Mouse (Mus musculus): ENCODE results near the gene Pde11a. TPM values are rescaled to one million over a fixed set of nuclear protein-coding genes. Genes with fewer than 3 reads are reported as not detected.

The Pde11a gene
- polyA plus RNA-seq, 1 experiment from 2014 or later, result 0.13 TPM

DNA sequence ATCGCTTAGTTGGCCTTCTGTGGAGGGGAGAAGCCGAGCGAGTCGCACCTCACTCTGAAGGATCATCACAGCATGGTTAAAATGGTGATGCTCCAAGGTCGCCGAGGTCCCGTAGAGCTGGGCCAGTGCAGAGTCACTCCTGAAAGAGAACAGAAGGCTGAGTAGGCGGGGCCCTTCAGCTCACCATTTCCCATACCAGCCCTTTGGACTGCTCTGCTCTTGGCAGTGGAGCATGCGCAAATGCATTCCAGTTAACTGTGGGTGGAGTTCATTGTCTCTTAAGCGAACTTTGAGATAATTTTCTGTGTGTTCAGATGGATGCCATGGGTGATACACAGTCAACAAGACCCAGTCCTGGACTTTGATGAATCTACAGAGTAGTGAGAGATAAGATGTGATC lies 288.5 kb downstream of the Pde11a start:
- 80% methylated on average over 10 of the region's 10 CpGs for WGBS
- Histone ChIP-seq H3K9ac (ENCODE audit: low read length) (no peak overlapping the region), H3K27me3 (ENCODE audit: control insufficient read depth, insufficient read depth, low read depth, low read length) (no peaks in the 10 kb centered on the region)

DNA sequence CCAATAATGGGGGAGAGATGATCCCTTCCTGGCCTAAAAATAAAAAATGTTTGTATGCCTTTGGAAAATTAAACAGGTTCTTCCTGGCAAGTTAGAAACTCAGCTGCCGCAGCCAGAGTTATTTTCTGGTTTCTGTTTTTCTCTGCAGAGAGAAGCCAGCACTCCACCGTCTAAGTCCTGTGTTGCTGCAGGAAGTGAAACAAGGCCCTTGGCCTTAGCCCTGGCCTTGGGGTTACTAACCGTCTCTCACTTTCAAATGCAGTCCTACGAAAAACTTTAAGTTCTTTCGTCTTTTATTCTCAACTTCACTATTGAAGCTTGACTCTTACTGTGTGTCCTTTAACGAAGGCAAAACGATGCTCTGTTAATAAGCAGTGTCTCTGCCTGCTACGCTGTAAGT lies 289.0 kb downstream of the Pde11a start:
- Histone ChIP-seq H3K36me3 (ENCODE audit: control insufficient read depth, insufficient read depth, low read length) (no peaks in the 10 kb centered on the region), H3K4me3 (ENCODE audit: low read length) (no peak overlapping the region), H3K4me1 (replicated peaks; ENCODE audit: control insufficient read depth, insufficient read depth, low read length) (0 out of 2 replicates have a peak, but pooled peaks cover 3% of the 10 kb centered on the region), H3K9me3 (ENCODE audit: control insufficient read depth, low read length) (no peaks in the 10 kb centered on the region), H3K27me3 (ENCODE audit: control insufficient read depth, insufficient read depth, low read depth, low read length) (no peaks in the 10 kb centered on the region), H3K27ac (ENCODE audit: low read length) (no peak overlapping the region), H3K4me2 (ENCODE audit: low read depth, low read length) (no peak overlapping the region), H3K9ac (ENCODE audit: low read length) (no peak overlapping the region)
- 73% methylated on average over 8 of the region's 8 CpGs for WGBS
- ATAC-seq (ENCODE audit: low read depth), result no peak

More for the DNA sequence above, 288.5 kb downstream of the Pde11a start:
- Histone ChIP-seq H3K9me3 (ENCODE audit: control insufficient read depth, low read length) (no peaks in the 10 kb centered on the region), H3K27ac (ENCODE audit: low read length) (no peak overlapping the region), H3K4me1 (replicated peaks; ENCODE audit: control insufficient read depth, insufficient read depth, low read length) (0 out of 2 replicates have a peak, but pooled peaks cover 3% of the 10 kb centered on the region), H3K36me3 (ENCODE audit: control insufficient read depth, insufficient read depth, low read length) (no peaks in the 10 kb centered on the region), H3K4me3 (ENCODE audit: low read length) (no peak overlapping the region), H3K4me2 (ENCODE audit: low read depth, low read length) (no peak overlapping the region)
- no peak for ATAC-seq (ENCODE audit: low read depth)

GRCm38 (mm10) chr2:76047740-76048139 lies 290.8 kb downstream of the Pde11a start:
- 0 out of 2 replicates have a peak, but pooled peaks cover 3% of the 10 kb centered on the region for H3K4me1 ChIP-seq (replicated peaks; ENCODE audit: control insufficient read depth, insufficient read depth, low read length)
- no peak for ATAC-seq (ENCODE audit: low read depth)
- no peaks in the 10 kb centered on the region for H3K27me3 ChIP-seq (ENCODE audit: control insufficient read depth, insufficient read depth, low read depth, low read length)
- WGBS, result 83% methylated on average over 12 of the region's 12 CpGs
- no peak overlapping the region for H3K9ac ChIP-seq (ENCODE audit: low read length)
- H3K36me3 ChIP-seq (ENCODE audit: control insufficient read depth, insufficient read depth, low read length), result no peaks in the 10 kb centered on the region
- no peaks in the 10 kb centered on the region for H3K9me3 ChIP-seq (ENCODE audit: control insufficient read depth, low read length)
- no peak overlapping the region for H3K27ac ChIP-seq (ENCODE audit: low read length)
- no peak overlapping the region for H3K4me3 ChIP-seq (ENCODE audit: low read length)
- no peak overlapping the region for H3K4me2 ChIP-seq (ENCODE audit: low read depth, low read length)

- Histone ChIP-seq H3K4me2 (ENCODE audit: low read depth, low read length) (no peak overlapping the region), H3K9ac (ENCODE audit: low read length) (no peak overlapping the region), H3K4me1 (replicated peaks; ENCODE audit: control insufficient read depth, insufficient read depth, low read length) (no peaks in the 10 kb centered on the region), H3K4me3 (ENCODE audit: low read length) (no peak overlapping the region), H3K36me3 (ENCODE audit: control insufficient read depth, insufficient read depth, low read length) (no peaks in the 10 kb centered on the region), H3K9me3 (ENCODE audit: control insufficient read depth, low read length) (no peaks in the 10 kb centered on the region), H3K27ac (ENCODE audit: low read length) (no peak overlapping the region), H3K27me3 (ENCODE audit: control insufficient read depth, insufficient read depth, low read depth, low read length) (no peaks in the 10 kb centered on the region)
- no peak for ATAC-seq (ENCODE audit: low read depth)
- 81% methylated on average over 10 of the region's 10 CpGs for WGBS
These were observed 296.4 kb downstream of the Pde11a start for GRCm38 (mm10) chr2:76042210-76042609.

DNA sequence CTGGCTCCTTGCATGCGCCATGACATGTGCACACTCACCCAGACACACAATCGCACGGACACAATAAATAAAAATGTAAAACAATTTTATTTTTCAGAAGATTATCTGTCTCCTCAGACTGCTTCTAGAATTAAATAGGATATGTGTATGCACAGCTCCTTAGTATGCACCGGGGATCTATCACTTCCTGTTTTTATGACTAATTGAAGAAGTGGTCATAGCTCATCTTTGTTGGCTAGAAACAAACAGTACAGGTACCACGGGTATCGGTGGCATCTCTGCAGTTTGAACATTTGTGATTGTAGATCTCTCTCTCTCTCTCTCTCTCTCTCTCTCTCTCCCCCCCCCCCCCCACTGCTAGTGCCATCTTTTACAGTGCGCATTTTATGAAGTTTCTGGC lies 298.5 kb downstream of the Pde11a start:
- H3K27ac ChIP-seq (ENCODE audit: low read length), result no peak overlapping the region
- H3K4me1 ChIP-seq (replicated peaks; ENCODE audit: control insufficient read depth, insufficient read depth, low read length), result no peaks in the 10 kb centered on the region
- no peak for ATAC-seq (ENCODE audit: low read depth)
- H3K9me3 ChIP-seq (ENCODE audit: control insufficient read depth, low read length), result no peaks in the 10 kb centered on the region
- H3K4me2 ChIP-seq (ENCODE audit: low read depth, low read length), result no peak overlapping the region
- no peaks in the 10 kb centered on the region for H3K27me3 ChIP-seq (ENCODE audit: control insufficient read depth, insufficient read depth, low read depth, low read length)
- no peak overlapping the region for H3K9ac ChIP-seq (ENCODE audit: low read length)
- H3K36me3 ChIP-seq (ENCODE audit: control insufficient read depth, insufficient read depth, low read length), result no peaks in the 10 kb centered on the region
- WGBS, result 87% methylated on average over 7 of the region's 7 CpGs
- no peak overlapping the region for H3K4me3 ChIP-seq (ENCODE audit: low read length)

- Histone ChIP-seq H3K4me2 (ENCODE audit: low read depth, low read length) (peak overlapping the region; percentile 44), H3K4me3 (ENCODE audit: low read length) (no peak overlapping the region), H3K4me1 (replicated peaks; ENCODE audit: control insufficient read depth, insufficient read depth, low read length) (peaks cover 15% of the 10 kb centered on the region), H3K27ac (ENCODE audit: low read length) (no peak overlapping the region), H3K36me3 (ENCODE audit: control insufficient read depth, insufficient read depth, low read length) (no peaks in the 10 kb centered on the region), H3K9ac (ENCODE audit: low read length) (peak overlapping the region; percentile 10; the same call in 1 of the 2 replicates), H3K9me3 (ENCODE audit: control insufficient read depth, low read length) (no peaks in the 10 kb centered on the region), H3K27me3 (ENCODE audit: control insufficient read depth, insufficient read depth, low read depth, low read length) (no peaks in the 10 kb centered on the region)
- no peak for ATAC-seq (ENCODE audit: low read depth)
- 33% methylated on average over 8 of the region's 8 CpGs for WGBS
These were observed 308.5 kb downstream of the Pde11a start for GRCm38 (mm10) chr2:76030080-76030479.

- H3K36me3 ChIP-seq (ENCODE audit: control insufficient read depth, insufficient read depth, low read length), result no peaks in the 10 kb centered on the region
- no peaks in the 10 kb centered on the region for H3K9me3 ChIP-seq (ENCODE audit: control insufficient read depth, low read length)
- H3K27ac ChIP-seq (ENCODE audit: low read length), result no peak overlapping the region
- peak; percentile 54; the same call in 1 of the 2 replicates for ATAC-seq (ENCODE audit: low read depth)
- H3K4me3 ChIP-seq (ENCODE audit: low read length), result peak overlapping the region; percentile 17; the same call in 1 of the 2 replicates
- H3K27me3 ChIP-seq (ENCODE audit: control insufficient read depth, insufficient read depth, low read depth, low read length), result no peaks in the 10 kb centered on the region
- H3K4me1 ChIP-seq (replicated peaks; ENCODE audit: control insufficient read depth, insufficient read depth, low read length), result peaks cover 15% of the 10 kb centered on the region
- peak overlapping the region; percentile 44 for H3K4me2 ChIP-seq (ENCODE audit: low read depth, low read length)
- H3K9ac ChIP-seq (ENCODE audit: low read length), result peak overlapping the region; percentile 38
- whole genome bisulfite sequencing, result 20% methylated on average over 20 of the region's 20 CpGs
These were observed 309.3 kb downstream of the Pde11a start for GRCm38 (mm10) chr2:76029081-76029901.

- no peak overlapping the region for H3K4me2 ChIP-seq (ENCODE audit: low read depth, low read length)
- 12% methylated on average over 7 of the region's 7 CpGs for WGBS
- ATAC-seq (ENCODE audit: low read depth), result no peak
- H3K4me3 ChIP-seq (ENCODE audit: low read length), result no peak overlapping the region
- no peak overlapping the region for H3K9ac ChIP-seq (ENCODE audit: low read length)
- H3K4me1 ChIP-seq (replicated peaks; ENCODE audit: control insufficient read depth, insufficient read depth, low read length), result no peaks in the 10 kb centered on the region
- H3K9me3 ChIP-seq (ENCODE audit: control insufficient read depth, low read length), result no peaks in the 10 kb centered on the region
- no peak overlapping the region for H3K27ac ChIP-seq (ENCODE audit: low read length)
- no peaks in the 10 kb centered on the region for H3K27me3 ChIP-seq (ENCODE audit: control insufficient read depth, insufficient read depth, low read depth, low read length)
- no peaks in the 10 kb centered on the region for H3K36me3 ChIP-seq (ENCODE audit: control insufficient read depth, insufficient read depth, low read length)
These were observed 321.7 kb downstream of the Pde11a start for GRCm38 (mm10) chr2:76016890-76017289.

DNA sequence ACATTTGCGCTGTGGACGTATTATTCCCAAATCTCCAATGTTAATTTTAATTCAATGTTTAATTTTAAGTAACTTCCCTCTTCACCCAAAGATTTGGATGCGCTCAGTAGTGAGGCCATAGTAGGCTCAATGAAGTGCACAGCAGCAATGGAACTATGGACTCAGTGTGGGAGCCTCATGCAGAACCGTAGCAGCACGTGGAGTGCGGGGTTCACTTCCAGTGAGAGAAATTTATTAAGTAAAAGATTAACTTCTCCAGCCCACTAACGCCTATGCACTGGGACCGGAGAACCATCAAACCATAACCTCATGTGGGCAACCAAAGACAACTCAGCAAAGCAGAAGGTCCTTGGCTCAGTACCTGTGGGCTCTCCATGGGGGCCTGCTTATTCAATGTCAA lies 322.4 kb downstream of the Pde11a start:
- WGBS, result 73% methylated on average over 8 of the region's 8 CpGs
- no peaks in the 10 kb centered on the region for H3K9me3 ChIP-seq (ENCODE audit: control insufficient read depth, low read length)
- H3K27ac ChIP-seq (ENCODE audit: low read length), result no peak overlapping the region
- H3K4me1 ChIP-seq (replicated peaks; ENCODE audit: control insufficient read depth, insufficient read depth, low read length), result no peaks in the 10 kb centered on the region
- H3K27me3 ChIP-seq (ENCODE audit: control insufficient read depth, insufficient read depth, low read depth, low read length), result no peaks in the 10 kb centered on the region
- H3K36me3 ChIP-seq (ENCODE audit: control insufficient read depth, insufficient read depth, low read length), result no peaks in the 10 kb centered on the region
- no peak overlapping the region for H3K4me2 ChIP-seq (ENCODE audit: low read depth, low read length)
- H3K4me3 ChIP-seq (ENCODE audit: low read length), result no peak overlapping the region
- ATAC-seq (ENCODE audit: low read depth), result no peak
- H3K9ac ChIP-seq (ENCODE audit: low read length), result no peak overlapping the region

All from lung, embryonic 16.5 days (tissue).